Mouse (Mus musculus): Measurements from ENCODE around the gene Mrrf.

DNA sequence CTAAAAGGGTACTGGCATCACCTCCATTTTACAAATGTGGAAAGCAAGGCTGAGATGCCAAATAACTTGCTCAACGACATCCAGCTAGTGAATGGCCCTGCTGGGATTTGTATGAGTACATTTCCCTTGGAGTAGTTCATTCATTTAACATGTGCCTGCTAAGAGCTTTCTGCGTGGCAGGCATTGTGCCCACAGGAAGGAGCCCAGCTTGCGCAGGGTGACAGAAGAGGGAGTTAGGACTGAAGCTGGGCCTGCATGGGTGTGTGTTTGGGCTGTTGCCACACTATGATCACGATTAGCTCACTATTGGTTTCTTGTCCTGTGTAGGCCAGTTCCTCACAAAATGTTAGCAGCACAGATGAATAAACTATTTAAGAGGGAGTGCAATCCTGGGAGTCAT is 84.7 kb downstream of the Mrrf start:
- no peak for TF ChIP-seq CTCF (IDR thresholded peaks at IDR 0.05; ENCODE audit: borderline replicate concordance, insufficient read depth, low read length)
- TF ChIP-seq POLR2A (IDR thresholded peaks at IDR 0.05; ENCODE audit: low read depth, low read length), result no peak

All from embryonic fibroblast, embryonic 13.5 days (primary cell).